Mouse (Mus musculus) heart, embryonic 16.5 days (tissue): ENCODE data around the gene Frmd5. TPM values are rescaled to one million over a fixed set of nuclear protein-coding genes. Genes with fewer than 3 reads are reported as not detected.

ENCODE experiments used
- ATAC-seq: fragments of 200-750 bp; cut with Nextera tagmentation; replicated peaks from 2 replicates; pipeline ENCODE4 v1.8.0; 2017; ENCODE audit warnings: moderate number of reproducible peaks; ENCODE audit not compliant: insufficient read depth, low FRiP score; ENCODE audit errors: extremely low read depth
- H3K27ac ChIP-seq: fragments of 300-500 bp; sonication (generic); 2 replicates; pipeline ENCODE4 v1.5.1; 2014; ENCODE audit warnings: mild to moderate bottlenecking, low read length, control low read depth, moderate library complexity
- H3K27me3 ChIP-seq: fragments of 300-500 bp; sonication (generic); 2 replicates; pipeline ENCODE4 v1.6.1; 2014; ENCODE audit warnings: low read length, mixed read lengths; ENCODE audit not compliant: control insufficient read depth, insufficient read depth
- H3K36me3 ChIP-seq: fragments of 300-500 bp; sonication (generic); 2 replicates; pipeline ENCODE4 v1.6.1; 2014; ENCODE audit not compliant: control insufficient read depth, insufficient read depth
- H3K4me1 ChIP-seq: fragments of 300-500 bp; sonication (generic); 2 replicates; pipeline ENCODE4 v1.6.1; 2014; ENCODE audit warnings: low read length, mixed read lengths; ENCODE audit not compliant: control insufficient read depth, insufficient read depth
- H3K4me2 ChIP-seq: fragments of 300-500 bp; sonication (generic); 2 replicates; pipeline ENCODE4 v1.6.1; 2014; ENCODE audit warnings: low read depth, mild to moderate bottlenecking, control low read depth, low read length
- H3K4me3 ChIP-seq: fragments of 300-500 bp; sonication (generic); 2 replicates; pipeline ENCODE4 v1.5.1; 2014; ENCODE audit warnings: mild to moderate bottlenecking, control low read depth, low read length
- H3K9ac ChIP-seq: fragments of 300-500 bp; sonication (generic); 2 replicates; pipeline ENCODE4 v1.6.1; 2014; ENCODE audit warnings: low read length, control low read depth
- H3K9me3 ChIP-seq: fragments of 300-500 bp; sonication (generic); replicated peaks from 2 replicates; pipeline ENCODE4 v1.6.1; 2016; ENCODE audit warnings: low read length; ENCODE audit not compliant: control insufficient read depth
- WGBS: fragments of 180-500 bp; shearing (Covaris S2); extraction: QIAGEN DNeasy Blood & Tissue Kit; methylation state at CpG from one replicate; pipeline ENCODE4 v1.1.7; 2014; 5-methylcytosine and 5-hydroxymethylcytosine counted together
- polyA plus RNA-seq: library from polyadenylated mRNA; unstranded; fragments of >200 nt; fragmentation: Nextera tagmentation; extraction: Ambion mirVana; gene quantifications from 2 replicates; pipeline ENCODE4 v1.2.1, GENCODE M21; 2015

Frmd5 gene
- polyA plus RNA-seq, 1 experiment from 2014 or later = 68.3 TPM

DNA sequence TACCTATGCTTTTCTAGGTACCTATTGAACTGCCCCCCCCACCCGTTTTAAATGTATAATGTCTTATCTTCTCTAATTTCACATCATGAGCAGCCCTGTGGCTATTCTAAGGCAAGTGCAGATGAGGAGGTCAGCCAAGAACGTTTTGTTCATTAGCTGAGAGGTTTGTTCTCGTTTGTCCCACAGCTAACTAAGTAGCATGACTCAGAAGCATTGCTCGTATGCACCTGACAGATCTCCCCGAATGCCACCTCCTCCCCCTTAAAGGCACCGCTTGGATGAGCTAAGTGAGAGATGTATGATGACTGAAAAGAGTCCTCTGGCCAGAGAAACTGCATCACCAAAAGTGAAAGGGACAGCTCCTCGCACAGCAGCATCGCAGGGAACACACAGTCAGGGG, 132.7 kb downstream of the Frmd5 start:
- 0 out of 2 replicates have a peak, but pooled peaks have one; percentile 28 for ATAC-seq
- WGBS = 43% methylated on average over 8 of the region's 8 CpGs

DNA sequence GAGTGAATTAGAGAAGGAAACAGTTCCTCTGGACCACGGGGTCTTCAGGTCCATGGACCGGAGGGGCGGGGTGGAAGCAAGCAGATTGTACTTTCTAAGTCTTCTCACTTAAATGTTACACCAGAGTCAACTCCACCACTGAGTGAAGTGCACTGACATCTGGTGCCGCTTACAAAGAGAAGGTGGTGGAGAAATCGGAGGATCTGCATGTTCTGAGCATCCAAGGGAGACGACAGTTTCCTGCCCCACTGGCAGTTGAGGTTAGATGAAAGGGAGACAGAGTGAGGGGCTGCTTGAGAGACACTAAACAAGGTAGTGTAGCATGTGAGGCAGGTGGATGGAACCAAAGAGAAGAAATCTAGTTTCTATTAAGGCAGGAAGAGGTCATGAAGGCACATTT, 137.0 kb downstream of the Frmd5 start:
- 77% methylated on average over 6 of the region's 6 CpGs for WGBS
- Histone ChIP-seq H3K4me1 (no peaks in the 10 kb centered on the region), H3K9me3 (no peaks in the 10 kb centered on the region), H3K27ac (no peak overlapping the region), H3K4me2 (no peak overlapping the region), H3K27me3 (no peaks in the 10 kb centered on the region), H3K4me3 (no peak overlapping the region), H3K9ac (no peak overlapping the region), H3K36me3 (no peaks in the 10 kb centered on the region)
- no peak for ATAC-seq

More for the DNA sequence above, 132.7 kb downstream of the Frmd5 start:
- H3K27ac ChIP-seq = no peak overlapping the region
- no peaks in the 10 kb centered on the region for H3K9me3 ChIP-seq
- H3K36me3 ChIP-seq = no peaks in the 10 kb centered on the region
- H3K9ac ChIP-seq = no peak overlapping the region
- H3K4me3 ChIP-seq = no peak overlapping the region
- peak overlapping the region; percentile 23; the same call in 1 of the 2 replicates for H3K4me2 ChIP-seq
- no peaks in the 10 kb centered on the region for H3K27me3 ChIP-seq
- H3K4me1 ChIP-seq = peaks cover 9% of the 10 kb centered on the region

DNA sequence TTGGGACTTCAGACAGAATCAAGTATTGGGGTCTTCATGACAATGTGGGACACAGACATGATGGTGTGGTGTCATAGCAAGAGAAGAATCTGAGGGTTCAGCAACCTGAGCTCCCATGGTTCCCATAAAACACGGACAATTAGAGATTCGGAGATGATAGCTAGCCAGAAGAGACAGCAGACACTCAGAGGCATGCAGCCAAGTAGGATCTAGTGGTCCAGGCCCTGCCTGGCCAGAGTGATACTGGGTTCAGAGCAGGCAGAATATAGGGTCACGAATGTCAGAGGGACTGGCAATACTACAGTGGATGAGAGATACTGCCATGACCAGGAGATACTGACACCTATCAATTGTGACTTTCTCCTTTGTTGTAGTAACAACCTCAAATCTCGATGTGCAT, 138.6 kb downstream of the Frmd5 start:
- Histone ChIP-seq H3K9me3 (no peaks in the 10 kb centered on the region), H3K27me3 (no peaks in the 10 kb centered on the region), H3K4me2 (no peak overlapping the region), H3K27ac (no peak overlapping the region), H3K4me1 (no peaks in the 10 kb centered on the region), H3K9ac (no peak overlapping the region), H3K4me3 (no peak overlapping the region), H3K36me3 (no peaks in the 10 kb centered on the region)
- WGBS = 75% methylated on average over 4 of the region's 4 CpGs
- no peak for ATAC-seq

DNA sequence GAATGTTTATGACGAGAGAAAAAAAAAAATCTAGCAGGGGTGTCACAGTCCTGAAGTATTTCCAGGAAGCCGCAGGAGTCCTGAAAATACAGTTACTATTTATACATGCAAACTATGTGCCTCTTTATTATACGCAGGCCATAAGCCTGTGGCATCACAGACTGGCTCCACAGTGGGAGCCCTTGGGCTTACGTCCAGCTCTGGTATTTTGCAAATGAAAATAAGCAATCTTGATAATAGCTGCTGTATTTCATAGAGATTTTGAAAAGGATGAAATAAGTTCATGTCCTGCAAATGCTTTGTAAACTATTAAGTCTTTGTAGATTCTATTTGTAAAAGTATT, 145.8 kb downstream of the Frmd5 start:
- 56% methylated on average over 4 of the region's 4 CpGs for WGBS
- no peaks in the 10 kb centered on the region for H3K27me3 ChIP-seq

DNA sequence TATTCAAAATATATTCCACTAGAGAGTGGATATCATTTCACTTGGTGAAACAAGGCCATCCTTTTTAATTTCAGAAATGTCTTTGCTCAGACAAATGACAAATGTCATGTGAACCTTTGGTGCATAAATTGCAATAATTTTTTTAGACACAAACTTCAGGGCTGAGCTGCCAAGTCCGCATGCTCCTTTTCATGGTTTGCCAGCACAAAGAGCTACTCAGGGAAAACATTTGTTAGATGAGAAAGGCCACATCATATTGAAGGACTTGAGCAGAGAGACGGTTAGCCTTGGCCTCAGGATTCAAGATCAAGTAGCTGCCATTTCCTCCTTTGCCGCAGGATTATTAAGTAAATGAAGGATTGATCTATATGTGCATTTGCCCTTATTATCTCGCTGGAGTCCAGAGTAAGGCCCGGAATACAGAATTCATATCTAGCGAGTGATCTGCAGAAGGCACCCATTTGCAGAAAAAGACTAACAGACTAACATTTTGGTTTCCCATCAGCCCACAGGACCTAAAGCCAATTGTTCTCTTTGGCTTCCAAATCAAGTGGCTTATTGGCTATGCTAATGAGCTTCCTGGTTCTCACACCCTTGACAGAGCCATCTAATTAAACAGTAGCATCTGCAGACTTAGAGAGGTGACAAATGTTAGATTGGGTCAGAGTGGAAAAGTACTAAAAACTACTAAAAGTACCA, 146.3 kb downstream of the Frmd5 start:
- Histone ChIP-seq H3K36me3 (no peaks in the 10 kb centered on the region), H3K4me2 (no peak overlapping the region), H3K9me3 (no peaks in the 10 kb centered on the region), H3K27ac (no peak overlapping the region), H3K27me3 (no peaks in the 10 kb centered on the region), H3K9ac (no peak overlapping the region), H3K4me3 (no peak overlapping the region), H3K4me1 (no peaks in the 10 kb centered on the region)
- ATAC-seq = no peak
- WGBS = 79% methylated on average over 6 of the region's 6 CpGs

More for the DNA sequence above, 145.8 kb downstream of the Frmd5 start:
- Histone ChIP-seq H3K9ac (no peak overlapping the region), H3K36me3 (no peaks in the 10 kb centered on the region), H3K9me3 (no peaks in the 10 kb centered on the region), H3K4me3 (no peak overlapping the region), H3K4me2 (no peak overlapping the region), H3K27ac (no peak overlapping the region), H3K4me1 (no peaks in the 10 kb centered on the region)
- no peak for ATAC-seq

DNA sequence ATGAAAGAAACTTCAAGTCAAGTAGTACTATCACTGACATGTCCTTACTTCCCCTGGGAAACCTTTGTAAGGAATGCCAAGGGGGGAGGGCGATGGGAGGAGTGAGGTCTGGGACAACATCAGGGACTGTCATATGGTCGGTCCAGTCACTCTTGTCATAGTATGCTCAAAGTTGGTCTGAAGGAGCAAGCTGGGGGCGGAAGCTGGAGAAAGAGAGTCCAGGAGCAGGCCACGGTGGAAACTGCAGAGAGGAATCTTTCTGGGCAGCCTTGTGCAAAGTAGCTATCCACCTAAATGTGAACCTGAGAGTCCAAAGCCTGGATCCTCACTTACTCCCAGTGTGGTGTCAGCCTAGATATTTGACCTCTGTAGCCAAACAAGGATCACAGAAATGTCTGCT, 147.5 kb downstream of the Frmd5 start:
- Histone ChIP-seq H3K4me2 (no peak overlapping the region), H3K9me3 (no peaks in the 10 kb centered on the region), H3K27me3 (no peaks in the 10 kb centered on the region), H3K9ac (no peak overlapping the region), H3K4me3 (no peak overlapping the region), H3K4me1 (no peaks in the 10 kb centered on the region), H3K36me3 (no peaks in the 10 kb centered on the region), H3K27ac (no peak overlapping the region)
- 61% methylated on average over 4 of the region's 4 CpGs for WGBS
- ATAC-seq = no peak

DNA sequence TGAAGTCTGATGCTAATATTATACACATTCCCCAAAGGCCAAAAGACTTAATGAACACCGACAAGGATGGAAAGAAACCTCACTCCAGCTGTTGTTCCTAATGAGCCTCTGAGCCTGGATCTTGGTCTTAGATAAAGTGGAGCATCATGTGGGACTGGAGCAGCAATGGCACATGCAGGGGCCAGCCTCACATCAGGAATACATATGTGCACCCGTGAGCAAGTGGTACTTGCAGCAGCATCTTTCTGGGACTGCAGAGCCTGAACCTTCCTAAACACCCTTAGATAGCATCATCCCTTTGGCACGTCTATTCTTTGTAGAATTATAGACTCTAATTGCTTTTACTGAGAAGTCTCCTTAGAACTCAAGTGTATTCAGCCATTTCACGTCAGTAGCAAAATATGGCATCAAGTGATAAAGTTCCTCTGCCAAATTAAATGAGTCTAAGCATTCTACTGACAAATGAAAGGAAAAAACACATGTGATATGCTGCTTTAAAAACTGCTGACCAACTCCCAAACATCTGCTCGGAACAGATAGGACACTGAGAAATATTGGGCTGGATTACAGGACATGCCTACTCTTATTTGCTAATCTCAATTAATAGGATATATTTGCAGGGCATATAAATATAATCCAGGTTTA, 148.6 kb downstream of the Frmd5 start:
- Histone ChIP-seq H3K27ac (no peak overlapping the region), H3K9ac (no peak overlapping the region), H3K27me3 (no peaks in the 10 kb centered on the region), H3K4me3 (no peak overlapping the region), H3K4me1 (no peaks in the 10 kb centered on the region), H3K36me3 (no peaks in the 10 kb centered on the region), H3K9me3 (no peaks in the 10 kb centered on the region), H3K4me2 (no peak overlapping the region)
- no peak for ATAC-seq
- WGBS = 83% methylated on average over 5 of the region's 5 CpGs

DNA sequence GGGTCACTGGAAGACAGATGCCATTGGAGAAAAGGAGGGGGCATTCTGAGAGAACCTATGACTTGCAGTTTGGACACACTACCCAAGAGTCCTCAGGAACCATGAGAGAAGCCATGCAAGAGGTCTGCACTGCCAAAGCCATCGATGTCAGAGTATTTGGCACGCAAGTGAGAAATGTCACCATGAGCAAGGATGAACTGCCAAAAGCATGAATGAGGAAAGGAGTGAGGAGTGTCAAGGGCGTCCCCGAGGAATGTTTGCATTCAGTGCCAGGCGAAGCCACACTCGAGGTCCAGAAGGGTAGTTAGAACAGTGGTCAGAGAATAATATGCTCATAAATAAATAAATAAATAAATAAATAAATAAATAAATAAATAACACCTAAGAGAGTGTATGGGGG, 150.9 kb downstream of the Frmd5 start:
- H3K4me2 ChIP-seq = no peak overlapping the region
- no peaks in the 10 kb centered on the region for H3K9me3 ChIP-seq
- ATAC-seq = no peak
- 82% methylated on average over 6 of the region's 6 CpGs for WGBS
- no peaks in the 10 kb centered on the region for H3K36me3 ChIP-seq
- H3K27ac ChIP-seq = no peak overlapping the region
- no peaks in the 10 kb centered on the region for H3K4me1 ChIP-seq
- no peak overlapping the region for H3K4me3 ChIP-seq
- no peak overlapping the region for H3K9ac ChIP-seq
- no peaks in the 10 kb centered on the region for H3K27me3 ChIP-seq

DNA sequence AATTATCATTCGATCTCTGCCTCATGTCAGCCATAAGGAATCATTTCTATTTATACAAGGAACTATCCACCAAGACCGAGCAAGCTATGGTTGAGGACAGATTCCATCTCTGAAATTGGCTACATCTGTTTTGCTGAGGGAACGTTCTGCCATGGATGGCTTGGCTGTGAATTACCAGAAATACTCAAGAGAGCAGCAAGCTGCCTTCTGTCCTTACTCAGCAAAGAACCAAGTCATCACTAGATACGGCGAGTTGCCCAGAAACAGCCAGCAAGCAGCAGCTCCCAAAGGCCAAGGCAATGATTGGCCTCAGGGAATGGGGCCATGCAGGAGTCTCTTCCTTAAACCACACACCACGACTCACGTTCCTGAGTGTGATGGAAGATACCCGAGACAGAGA, 151.8 kb downstream of the Frmd5 start:
- Histone ChIP-seq H3K4me2 (no peak overlapping the region), H3K9ac (no peak overlapping the region), H3K4me3 (no peak overlapping the region), H3K9me3 (no peaks in the 10 kb centered on the region), H3K4me1 (no peaks in the 10 kb centered on the region), H3K27ac (no peak overlapping the region), H3K27me3 (no peaks in the 10 kb centered on the region), H3K36me3 (no peaks in the 10 kb centered on the region)
- ATAC-seq = no peak
- 77% methylated on average over 8 of the region's 8 CpGs for WGBS
